Mouse (Mus musculus) hindbrain, embryonic 16.5 days (tissue): ENCODE results near the gene Tiam1. TPM values are rescaled to one million over a fixed set of nuclear protein-coding genes. Genes with fewer than 3 reads are reported as not detected.
A peak's percentile ranks its signal among the peaks of the same experiment; 100 is the strongest.

Experiments used
- ATAC-seq: fragments of 200-750 bp; cut with Nextera tagmentation; 2 replicates; pipeline ENCODE4 v1.8.0; 2017; ENCODE audit warnings: moderate TSS enrichment, moderate library complexity
- H3K27ac ChIP-seq: fragments of 300-500 bp; sonication (generic); 2 replicates; pipeline ENCODE4 v1.5.1; 2014; ENCODE audit warnings: low read depth, mild to moderate bottlenecking, control low read depth, low read length, moderate library complexity
- H3K27me3 ChIP-seq: fragments of 300-500 bp; sonication (generic); replicated peaks from 2 replicates; pipeline ENCODE4 v1.6.1; 2014; ENCODE audit warnings: low read length; ENCODE audit not compliant: control insufficient read depth, insufficient read depth
- H3K36me3 ChIP-seq: fragments of 300-500 bp; sonication (generic); 2 replicates; pipeline ENCODE4 v1.6.1; 2014; ENCODE audit warnings: mild to moderate bottlenecking, low read length, moderate library complexity, mixed read lengths; ENCODE audit not compliant: control insufficient read depth, insufficient read depth
- H3K4me1 ChIP-seq: fragments of 300-500 bp; sonication (generic); 2 replicates; pipeline ENCODE4 v1.6.1; 2014; ENCODE audit warnings: low read depth, low read length; ENCODE audit not compliant: control insufficient read depth, insufficient read depth
- H3K4me2 ChIP-seq: fragments of 300-500 bp; sonication (generic); 2 replicates; pipeline ENCODE4 v1.6.1; 2014; ENCODE audit warnings: mild to moderate bottlenecking, low read length, control low read depth, moderate library complexity
- H3K4me3 ChIP-seq: fragments of 300-500 bp; sonication (generic); 2 replicates; pipeline ENCODE4 v1.5.1; 2014; ENCODE audit warnings: mild to moderate bottlenecking, low read length, control low read depth, moderate library complexity
- H3K9ac ChIP-seq: fragments of 300-500 bp; sonication (generic); 2 replicates; pipeline ENCODE4 v1.6.1; 2014; ENCODE audit warnings: low read depth, mild to moderate bottlenecking, control low read depth, low read length, moderate library complexity
- H3K9me3 ChIP-seq: fragments of 300-500 bp; sonication (generic); 2 replicates; pipeline ENCODE4 v1.6.1; 2014; ENCODE audit warnings: mild to moderate bottlenecking, low read length, moderate library complexity; ENCODE audit not compliant: control insufficient read depth
- WGBS: fragments of 180-500 bp; shearing (Covaris S2); extraction: QIAGEN DNeasy Blood & Tissue Kit; methylation state at CpG from one replicate; pipeline ENCODE4 v1.1.7; 2014; 5-methylcytosine and 5-hydroxymethylcytosine counted together
- polyA plus RNA-seq: library from polyadenylated mRNA; unstranded; fragments of >200 nt; fragmentation: Nextera tagmentation; extraction: Ambion mirVana; gene quantifications from 2 replicates; pipeline ENCODE4 v1.2.1, GENCODE M21; 2015

Gene Tiam1
- 16.6 and 21.1 TPM in 2 replicates for polyA plus RNA-seq

DNA sequence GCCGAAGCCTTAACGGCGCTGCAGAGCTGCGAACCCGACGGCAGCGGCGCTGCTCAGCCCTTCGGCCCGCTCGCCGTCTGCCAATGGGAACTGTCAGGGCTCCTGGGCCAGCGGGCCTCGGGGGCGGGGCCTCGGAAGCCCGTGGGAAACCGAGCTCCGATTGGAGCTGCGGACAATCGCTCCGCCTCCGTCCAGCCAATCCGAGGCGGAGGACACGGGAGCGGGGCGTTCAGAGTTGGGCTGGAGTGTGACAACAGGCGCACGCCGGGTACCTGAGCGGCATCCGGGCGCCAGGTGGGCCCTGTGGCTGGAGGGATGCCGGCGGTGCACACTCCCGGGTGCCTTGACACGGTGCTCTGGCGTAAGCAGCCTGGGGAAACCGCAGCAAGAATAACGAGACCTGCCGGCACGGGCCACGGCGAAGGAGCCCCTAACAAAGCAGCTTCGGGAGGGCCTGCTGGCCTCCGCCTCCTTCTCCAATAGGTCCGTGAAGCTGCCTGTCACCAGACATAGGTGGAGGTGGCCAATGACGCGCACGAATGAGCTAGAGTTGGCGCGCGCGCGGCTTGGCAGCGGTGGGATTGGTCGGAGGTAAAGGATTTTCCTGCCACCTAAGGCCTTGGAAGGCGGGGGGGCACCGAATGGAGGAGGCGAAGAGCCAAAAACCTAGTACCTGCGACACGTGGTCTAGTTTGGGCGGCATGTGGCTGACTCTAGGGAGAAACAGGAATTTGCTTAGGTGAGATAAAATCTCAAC is at the start of gene Tiam1:
TSS of gene Tiam1 (minus strand) at position 10 of the 757 bp plus-strand sequence.
- Histone ChIP-seq H3K36me3 (no peaks in the 10 kb centered on the region), H3K4me3 (peak within 1 kb of the TSS; percentile 77), H3K9ac (peak within 1 kb of the TSS; percentile 86), H3K27me3 (no peaks in the 10 kb centered on the region), H3K27ac (peak within 1 kb of the TSS; percentile 91), H3K4me1 (peaks cover 15% of the 10 kb centered on the region), H3K4me2 (peak within 1 kb of the TSS; percentile 90), H3K9me3 (no peaks in the 10 kb centered on the region)
- under 1% methylated on average over 64 of the region's 64 CpGs for WGBS
- peak; percentile 98 for ATAC-seq

DNA sequence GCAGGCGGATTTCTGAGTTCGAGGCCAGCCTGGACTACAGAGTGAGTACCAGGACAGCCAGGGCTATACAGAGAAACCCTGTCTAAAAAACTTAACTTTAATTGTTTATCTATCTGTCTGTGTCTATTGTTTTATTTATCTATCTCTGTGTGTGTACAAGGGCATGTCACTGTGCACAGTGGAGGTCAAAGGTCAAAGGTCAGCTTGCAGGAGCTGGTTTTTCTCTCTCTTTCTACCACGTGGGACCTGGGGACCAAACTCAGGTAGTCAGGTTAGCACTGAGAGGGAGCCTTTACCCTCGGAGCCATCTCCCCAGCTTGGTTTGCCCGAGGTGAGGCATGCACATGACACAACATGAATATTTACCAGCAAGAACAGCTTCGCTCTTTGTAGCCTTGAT is 47.7 kb upstream of the Tiam1 start:
- H3K27me3 ChIP-seq = no peaks in the 10 kb centered on the region
- H3K9me3 ChIP-seq = no peaks in the 10 kb centered on the region
- no peak overlapping the region for H3K4me3 ChIP-seq
- no peak overlapping the region for H3K27ac ChIP-seq
- ATAC-seq = no peak
- H3K4me1 ChIP-seq = no peaks in the 10 kb centered on the region
- no peaks in the 10 kb centered on the region for H3K36me3 ChIP-seq
- no peak overlapping the region for H3K9ac ChIP-seq
- no peak overlapping the region for H3K4me2 ChIP-seq
- 71% methylated on average over 6 of the region's 6 CpGs for WGBS

DNA sequence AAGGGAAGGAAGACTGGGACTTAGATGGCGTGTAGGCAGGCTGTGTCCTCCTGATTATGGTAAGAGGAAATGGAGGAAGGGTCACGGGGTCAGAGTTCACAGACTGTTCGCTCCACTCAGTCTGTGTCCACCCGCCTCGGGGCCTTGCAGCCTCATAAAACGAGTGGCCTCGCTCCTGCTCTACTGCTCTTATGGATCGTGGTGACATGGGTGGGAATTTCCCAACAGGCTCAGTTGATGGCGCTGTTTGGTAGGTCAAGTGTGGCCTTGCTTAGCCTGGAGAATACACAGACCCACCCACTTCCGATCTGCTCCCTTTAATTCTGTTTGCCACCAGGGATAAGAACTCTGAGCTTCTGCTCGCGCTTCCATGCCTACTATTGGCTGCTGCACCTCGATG is 43.9 kb upstream of the Tiam1 start:
- 40% methylated on average over 13 of the region's 13 CpGs for WGBS
- no peak overlapping the region for H3K27ac ChIP-seq
- ATAC-seq = 0 out of 2 replicates have a peak, but pooled peaks have one; percentile 22
- no peak overlapping the region; the same call in 1 of the 2 replicates for H3K9ac ChIP-seq
- H3K4me1 ChIP-seq = no peaks in the 10 kb centered on the region
- no peaks in the 10 kb centered on the region for H3K27me3 ChIP-seq
- no peaks in the 10 kb centered on the region for H3K36me3 ChIP-seq
- no peak overlapping the region for H3K4me2 ChIP-seq
- H3K9me3 ChIP-seq = no peaks in the 10 kb centered on the region
- H3K4me3 ChIP-seq = no peak overlapping the region

- Histone ChIP-seq H3K27me3 (no peaks in the 10 kb centered on the region), H3K4me2 (no peak overlapping the region), H3K9ac (no peak overlapping the region), H3K27ac (no peak overlapping the region), H3K9me3 (no peaks in the 10 kb centered on the region), H3K36me3 (no peaks in the 10 kb centered on the region), H3K4me1 (no peaks in the 10 kb centered on the region), H3K4me3 (no peak overlapping the region)
- ATAC-seq = peak; percentile 79
- 38% methylated on average over 8 of the region's 8 CpGs for WGBS
These were observed 42.5 kb upstream of the Tiam1 start for GRCm38 (mm10) chr16:90185928-90186588.

- ATAC-seq = no peak
- no peak overlapping the region for H3K4me2 ChIP-seq
- H3K9me3 ChIP-seq = no peaks in the 10 kb centered on the region
- H3K27ac ChIP-seq = no peak overlapping the region
- no peaks in the 10 kb centered on the region for H3K27me3 ChIP-seq
- WGBS = 86% methylated on average over 6 of the region's 6 CpGs
- H3K36me3 ChIP-seq = no peaks in the 10 kb centered on the region
- no peak overlapping the region for H3K9ac ChIP-seq
- no peaks in the 10 kb centered on the region for H3K4me1 ChIP-seq
- H3K4me3 ChIP-seq = no peak overlapping the region
These were observed 40.6 kb upstream of the Tiam1 start for GRCm38 (mm10) chr16:90184135-90184534.

DNA sequence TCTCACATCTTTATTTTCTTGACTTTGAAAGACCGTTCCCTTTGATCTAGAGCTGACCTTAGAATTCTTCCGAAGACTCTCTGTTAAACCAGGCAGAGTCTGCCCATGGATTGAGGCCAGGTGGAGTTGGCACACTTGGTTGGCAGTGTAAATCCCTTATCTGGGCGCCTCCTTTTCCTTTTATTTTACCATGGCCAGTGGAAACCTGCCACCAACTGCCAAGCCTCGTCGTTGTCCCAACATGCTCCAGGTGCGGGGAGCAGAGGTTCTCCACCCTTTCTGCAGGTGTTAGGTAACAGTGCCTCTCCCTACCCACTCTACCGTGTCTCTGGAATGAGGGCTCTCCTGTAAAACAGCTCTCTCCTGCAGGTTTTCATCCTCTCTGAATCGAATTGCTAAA is 38.1 kb upstream of the Tiam1 start:
- no peak overlapping the region for H3K27ac ChIP-seq
- peaks cover 1% of the 10 kb centered on the region for H3K4me1 ChIP-seq
- no peak overlapping the region for H3K9ac ChIP-seq
- no peaks in the 10 kb centered on the region for H3K27me3 ChIP-seq
- no peaks in the 10 kb centered on the region for H3K9me3 ChIP-seq
- ATAC-seq = no peak
- H3K36me3 ChIP-seq = no peaks in the 10 kb centered on the region
- no peak overlapping the region for H3K4me2 ChIP-seq
- no peak overlapping the region for H3K4me3 ChIP-seq
- 88% methylated on average over 8 of the region's 8 CpGs for WGBS

DNA sequence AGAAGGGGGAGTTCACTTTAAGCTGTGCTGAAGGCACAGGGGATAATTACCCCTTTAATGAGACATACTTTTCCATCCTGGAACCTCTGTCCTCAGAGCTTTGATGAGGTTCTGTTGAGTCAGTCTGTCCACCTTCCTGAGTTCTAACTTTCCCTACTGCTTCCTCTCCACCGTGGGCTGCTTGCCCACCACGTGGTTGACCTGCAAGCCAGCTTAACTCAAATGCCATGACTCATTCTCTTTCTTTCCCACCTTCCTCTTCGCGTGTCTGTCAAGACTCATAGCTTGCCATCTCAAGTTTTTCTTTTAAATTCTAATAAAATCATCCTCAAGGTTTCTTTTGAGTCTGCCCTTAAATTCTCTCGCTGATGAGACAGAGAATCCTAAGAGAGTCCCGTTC is 37.4 kb upstream of the Tiam1 start:
- Histone ChIP-seq H3K9me3 (no peaks in the 10 kb centered on the region), H3K4me3 (no peak overlapping the region), H3K9ac (no peak overlapping the region), H3K27ac (no peak overlapping the region), H3K4me1 (peaks cover 5% of the 10 kb centered on the region), H3K27me3 (no peaks in the 10 kb centered on the region), H3K36me3 (no peaks in the 10 kb centered on the region), H3K4me2 (no peak overlapping the region)
- no peak for ATAC-seq
- 85% methylated on average over 6 of the region's 6 CpGs for WGBS

DNA sequence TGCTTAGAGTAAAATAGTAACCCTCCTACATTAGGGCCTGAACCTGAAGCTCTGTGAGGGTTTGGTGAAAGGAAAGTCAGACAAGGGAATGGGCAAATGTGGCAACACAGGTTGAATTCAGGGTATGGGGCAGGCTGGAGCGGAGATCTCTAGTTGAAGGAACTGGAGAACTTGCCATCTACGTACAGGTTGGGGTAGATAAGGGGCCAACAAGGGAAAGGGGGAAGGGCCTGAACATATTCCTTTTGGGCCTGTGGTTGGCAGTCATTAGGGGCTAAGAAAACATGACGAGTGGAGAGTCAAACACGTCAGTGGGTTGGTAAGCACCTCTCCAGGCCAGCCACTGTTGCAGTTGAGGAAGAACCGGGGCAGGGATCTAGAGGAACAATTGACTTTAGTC is 36.3 kb upstream of the Tiam1 start:
- no peak overlapping the region for H3K27ac ChIP-seq
- WGBS = 88% methylated on average over 5 of the region's 5 CpGs
- no peaks in the 10 kb centered on the region for H3K36me3 ChIP-seq
- no peaks in the 10 kb centered on the region for H3K27me3 ChIP-seq
- H3K9ac ChIP-seq = no peak overlapping the region
- H3K4me1 ChIP-seq = peaks cover 5% of the 10 kb centered on the region
- no peak for ATAC-seq
- no peak overlapping the region for H3K4me3 ChIP-seq
- no peaks in the 10 kb centered on the region for H3K9me3 ChIP-seq
- no peak overlapping the region for H3K4me2 ChIP-seq

DNA sequence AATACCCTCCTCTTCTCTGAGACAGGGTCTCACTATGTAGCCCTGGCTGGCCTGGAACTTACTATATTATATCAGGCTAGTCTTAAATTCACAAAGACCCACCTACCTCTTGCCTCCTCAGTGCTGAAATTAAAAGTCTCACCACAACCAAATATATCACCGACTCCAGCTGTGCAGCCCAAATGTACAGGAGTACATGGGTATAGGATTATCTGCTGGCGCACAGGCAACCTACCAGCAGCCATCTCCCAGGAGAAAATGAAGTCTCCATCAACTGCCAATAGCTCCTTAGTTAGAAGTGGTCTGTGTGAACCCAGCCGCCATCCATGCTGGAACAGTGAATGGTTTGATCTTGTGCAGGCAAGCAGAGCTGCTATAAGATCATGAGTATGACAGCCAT is 34.8 kb upstream of the Tiam1 start:
- no peak for ATAC-seq
- no peaks in the 10 kb centered on the region for H3K36me3 ChIP-seq
- H3K4me3 ChIP-seq = no peak overlapping the region

More for the DNA sequence above, 34.8 kb upstream of the Tiam1 start:
- Histone ChIP-seq H3K4me2 (no peak overlapping the region), H3K9ac (no peak overlapping the region), H3K4me1 (peaks cover 5% of the 10 kb centered on the region), H3K9me3 (no peaks in the 10 kb centered on the region), H3K27me3 (no peaks in the 10 kb centered on the region), H3K27ac (no peak overlapping the region)
- WGBS = 96% methylated on average over 3 of the region's 3 CpGs
